Comparison of ENCODE assay signal across 34 mouse cellular contexts in genomic region chr16:36260585-36260984, GRCm38 (mm10). TPM values are rescaled to one million over a fixed set of nuclear protein-coding genes. Genes with fewer than 3 reads are reported as not detected.
"Had no signal": no experiment of that assay in that cellular context is flagged by ENCODE, and none has a peak within 500 bp of the region (broad histone marks: within the 10 kb centered on the region; RNA-seq: fewer than 3 reads in every experiment).

No protein-coding gene starts in this region.

RNA-seq across cellular contexts. Expression of gene Stfa1, which starts 16.2 kb away (rescaled TPM):
- total RNA-seq: gastrocnemius, adult 2 months; gastrocnemius, postnatal 25 days; heart, adult 2 months; heart, postnatal 14 days; heart, postnatal 36 days; hindbrain, postnatal 0 days; layer of hippocampus, adult 18-20 months; layer of hippocampus, adult 8-10 months; layer of hippocampus, postnatal 14 days; layer of hippocampus, postnatal 36 days; left cerebral cortex, adult 18-20 months; left cerebral cortex, adult 8-10 months; left cerebral cortex, postnatal 10 days; left cerebral cortex, postnatal 25 days; left cerebral cortex, postnatal 4 days; liver, adult 2 months had no signal
- polyA plus RNA-seq: frontal cortex, adult 2 months; heart, adult 2 months; kidney, adult 2 months; large intestine, adult 2 months; liver, adult 2 months had no signal

RNA-seq across cellular contexts. Expression of gene 2010005H15Rik, which starts 39.3 kb away (rescaled TPM):
- total RNA-seq: gastrocnemius, adult 2 months; gastrocnemius, postnatal 25 days; heart, adult 2 months; heart, postnatal 14 days; heart, postnatal 36 days; hematopoietic stem cell, adult 5-6 weeks; hindbrain, postnatal 0 days; layer of hippocampus, adult 18-20 months; layer of hippocampus, adult 8-10 months; layer of hippocampus, postnatal 14 days; layer of hippocampus, postnatal 36 days; left cerebral cortex, adult 18-20 months; left cerebral cortex, adult 8-10 months; left cerebral cortex, postnatal 10 days; left cerebral cortex, postnatal 25 days; left cerebral cortex, postnatal 4 days; liver, adult 2 months had no signal
- polyA plus RNA-seq: frontal cortex, adult 2 months; heart, adult 2 months; heart, embryonic 11.5 days; heart, embryonic 15.5 days; hindbrain, embryonic 11.5 days; hindbrain, embryonic 15.5 days; intestine, embryonic 14.5 days; kidney, embryonic 15.5 days; limb, embryonic 11.5 days; liver, adult 2 months had no signal

RNA-seq across cellular contexts. Expression of gene Gm5416, which starts 50.4 kb away (rescaled TPM):
- total RNA-seq: gastrocnemius, adult 2 months; gastrocnemius, postnatal 10 days; gastrocnemius, postnatal 25 days; gastrocnemius, postnatal 4 days; heart, adult 2 months; heart, postnatal 14 days; heart, postnatal 36 days; hematopoietic stem cell, adult 5-6 weeks; hindbrain, postnatal 0 days; layer of hippocampus, adult 18-20 months; layer of hippocampus, adult 8-10 months; layer of hippocampus, postnatal 14 days; layer of hippocampus, postnatal 36 days; left cerebral cortex, adult 18-20 months; left cerebral cortex, adult 8-10 months; left cerebral cortex, postnatal 10 days; left cerebral cortex, postnatal 25 days; left cerebral cortex, postnatal 4 days; liver, adult 2 months had no signal
- polyA plus RNA-seq: frontal cortex, adult 2 months; heart, adult 2 months; heart, embryonic 11.5 days; heart, embryonic 13.5 days; heart, embryonic 15.5 days; hindbrain, embryonic 11.5 days; hindbrain, embryonic 13.5 days; hindbrain, embryonic 15.5 days; hindbrain, postnatal 0 days; intestine, embryonic 14.5 days; intestine, embryonic 16.5 days; kidney, adult 2 months; kidney, embryonic 15.5 days; large intestine, adult 2 months; limb, embryonic 11.5 days; limb, embryonic 13.5 days; limb, embryonic 15.5 days; liver, adult 2 months had no signal
